Mouse (Mus musculus): ENCODE measurements at regions not wholly inside any gene's neighbourhood (a gene's known extent, or its start where the extent isn't known, plus 50 kb on each side); places are given as distances from the start of the nearest gene placed in this dataset.

GRCm38 (mm10) chr6:31995977-31996376, 54.1 kb upstream of the 1700012A03Rik start:
- 81% methylated on average over 7 of the region's 7 CpGs for WGBS
- H3K27me3 ChIP-seq (replicated peaks), result no peaks in the 10 kb centered on the region
- no peak overlapping the region for H3K4me2 ChIP-seq
- no peaks in the 10 kb centered on the region for H3K4me1 ChIP-seq (replicated peaks)
- ATAC-seq (ENCODE audit: insufficient number of reproducible peaks, low FRiP score), result no peak
- H3K4me3 ChIP-seq, result no peak overlapping the region
- H3K36me3 ChIP-seq, result no peaks in the 10 kb centered on the region
- H3K9ac ChIP-seq, result no peak overlapping the region
- no peak overlapping the region for H3K27ac ChIP-seq (ENCODE audit: poor library complexity, severe bottlenecking)
- H3K9me3 ChIP-seq (replicated peaks), result no peaks in the 10 kb centered on the region

DNA sequence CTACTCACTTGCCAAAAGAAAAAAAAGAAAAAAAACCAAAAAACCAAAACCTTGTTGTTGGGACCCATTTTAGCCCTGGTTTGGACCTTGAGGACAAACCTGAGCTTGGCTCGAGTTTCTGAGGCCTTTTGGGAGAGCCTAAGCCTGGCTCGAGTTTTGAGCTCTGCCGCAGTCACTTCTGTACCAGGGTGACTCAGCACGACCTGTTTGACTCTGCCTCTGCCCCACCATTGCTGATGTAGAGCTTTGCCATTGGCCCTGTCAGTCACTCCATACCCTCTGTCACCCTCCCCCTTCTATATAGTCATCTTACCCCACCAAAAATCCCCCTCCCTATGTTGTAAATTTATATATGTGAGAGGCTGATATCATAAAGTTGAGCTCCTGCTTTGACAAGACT, 54.8 kb upstream of the 1700012A03Rik start:
- H3K36me3 ChIP-seq, result no peaks in the 10 kb centered on the region
- H3K9ac ChIP-seq, result no peak overlapping the region
- no peaks in the 10 kb centered on the region for H3K9me3 ChIP-seq (replicated peaks)
- H3K27me3 ChIP-seq (replicated peaks), result no peaks in the 10 kb centered on the region
- no peak overlapping the region for H3K27ac ChIP-seq (ENCODE audit: poor library complexity, severe bottlenecking)
- H3K4me3 ChIP-seq, result no peak overlapping the region
- no peaks in the 10 kb centered on the region for H3K4me1 ChIP-seq (replicated peaks)
- 58% methylated on average over 4 of the region's 4 CpGs for WGBS
- ATAC-seq (ENCODE audit: insufficient number of reproducible peaks, low FRiP score), result no peak
- no peak overlapping the region for H3K4me2 ChIP-seq

GRCm38 (mm10) chr6:31985698-31986097, 64.3 kb upstream of the 1700012A03Rik start:
- no peak for ATAC-seq (ENCODE audit: insufficient number of reproducible peaks, low FRiP score)
- H3K36me3 ChIP-seq, result no peaks in the 10 kb centered on the region
- H3K4me3 ChIP-seq, result no peak overlapping the region
- WGBS, result 34% methylated on average over 3 of the region's 3 CpGs
- H3K9me3 ChIP-seq (replicated peaks), result no peaks in the 10 kb centered on the region
- no peaks in the 10 kb centered on the region for H3K27me3 ChIP-seq (replicated peaks)
- no peak overlapping the region for H3K4me2 ChIP-seq
- no peak overlapping the region for H3K27ac ChIP-seq (ENCODE audit: poor library complexity, severe bottlenecking)
- H3K4me1 ChIP-seq (replicated peaks), result no peaks in the 10 kb centered on the region
- no peak overlapping the region for H3K9ac ChIP-seq

GRCm38 (mm10) chr6:31976705-31977104, 73.3 kb upstream of the 1700012A03Rik start:
- H3K27ac ChIP-seq (ENCODE audit: poor library complexity, severe bottlenecking), result no peak overlapping the region

DNA sequence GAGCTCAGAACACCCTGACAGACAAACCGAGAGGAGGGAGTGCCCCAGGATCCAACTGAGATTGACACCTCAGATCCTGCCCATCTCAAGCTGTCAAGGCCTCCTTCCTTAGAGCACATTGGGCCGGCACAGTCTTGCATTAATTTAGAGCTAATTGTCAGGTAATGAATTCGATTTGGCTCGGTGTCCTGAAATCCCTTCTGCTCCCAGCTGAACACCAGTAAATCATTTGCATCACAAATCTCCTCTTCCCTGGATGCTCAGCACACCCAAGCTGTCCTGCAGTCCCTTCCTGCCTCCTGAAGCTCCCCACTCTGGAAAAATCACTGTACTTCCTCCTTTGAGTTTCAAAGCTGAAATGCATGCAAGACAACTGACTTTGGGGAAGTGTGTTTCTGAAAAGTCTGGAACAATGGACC, 102.0 kb upstream of the 1700012A03Rik start:
- H3K4me2 ChIP-seq, result no peak overlapping the region
- H3K27ac ChIP-seq (ENCODE audit: poor library complexity, severe bottlenecking), result no peak overlapping the region
- H3K9me3 ChIP-seq (replicated peaks), result no peaks in the 10 kb centered on the region
- no peaks in the 10 kb centered on the region for H3K36me3 ChIP-seq
- no peak overlapping the region for H3K4me3 ChIP-seq
- H3K4me1 ChIP-seq (replicated peaks), result no peaks in the 10 kb centered on the region; the same call in 1 of the 2 replicates
- H3K27me3 ChIP-seq (replicated peaks), result no peaks in the 10 kb centered on the region
- 25% methylated on average over 4 of the region's 4 CpGs for WGBS
- no peak overlapping the region for H3K9ac ChIP-seq
- no peak for ATAC-seq (ENCODE audit: insufficient number of reproducible peaks, low FRiP score)

More at GRCm38 (mm10) chr6:31976705-31977104, 73.3 kb upstream of the 1700012A03Rik start:
- 82% methylated on average over 6 of the region's 6 CpGs for WGBS
- no peaks in the 10 kb centered on the region for H3K27me3 ChIP-seq (replicated peaks)
- H3K4me2 ChIP-seq, result no peak overlapping the region
- ATAC-seq (ENCODE audit: insufficient number of reproducible peaks, low FRiP score), result no peak
- no peak overlapping the region for H3K9ac ChIP-seq
- H3K36me3 ChIP-seq, result no peaks in the 10 kb centered on the region
- H3K9me3 ChIP-seq (replicated peaks), result no peaks in the 10 kb centered on the region; the same call in 1 of the 2 replicates
- H3K4me1 ChIP-seq (replicated peaks), result no peaks in the 10 kb centered on the region
- no peak overlapping the region for H3K4me3 ChIP-seq

DNA sequence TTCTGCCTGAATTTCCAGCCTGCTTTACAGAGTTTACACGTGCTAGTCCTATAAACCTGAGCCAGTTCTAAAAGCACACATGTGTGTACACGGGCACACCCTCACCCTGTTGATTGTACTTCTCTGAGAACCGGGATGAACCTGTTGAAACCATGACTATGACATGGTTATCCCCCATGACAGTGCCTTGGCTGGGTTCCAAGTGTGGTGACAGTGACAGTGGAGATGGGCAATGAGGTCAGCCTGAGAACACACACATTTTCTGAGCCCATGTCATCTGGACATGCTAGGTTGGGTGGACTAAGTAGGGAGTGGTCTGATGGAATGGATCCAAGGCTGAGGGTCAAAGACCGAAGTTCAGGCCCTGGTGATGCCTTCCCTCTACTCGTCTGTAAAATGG, 103.5 kb upstream of the 1700012A03Rik start:
- no peaks in the 10 kb centered on the region for H3K36me3 ChIP-seq
- no peaks in the 10 kb centered on the region for H3K9me3 ChIP-seq (replicated peaks)
- no peak overlapping the region for H3K9ac ChIP-seq
- no peaks in the 10 kb centered on the region; the same call in 1 of the 2 replicates for H3K4me1 ChIP-seq (replicated peaks)
- H3K4me2 ChIP-seq, result no peak overlapping the region
- no peak for ATAC-seq (ENCODE audit: insufficient number of reproducible peaks, low FRiP score)
- no peak overlapping the region for H3K27ac ChIP-seq (ENCODE audit: poor library complexity, severe bottlenecking)
- H3K4me3 ChIP-seq, result no peak overlapping the region
- no peaks in the 10 kb centered on the region for H3K27me3 ChIP-seq (replicated peaks)
- WGBS, result 76% methylated on average over 5 of the region's 5 CpGs

DNA sequence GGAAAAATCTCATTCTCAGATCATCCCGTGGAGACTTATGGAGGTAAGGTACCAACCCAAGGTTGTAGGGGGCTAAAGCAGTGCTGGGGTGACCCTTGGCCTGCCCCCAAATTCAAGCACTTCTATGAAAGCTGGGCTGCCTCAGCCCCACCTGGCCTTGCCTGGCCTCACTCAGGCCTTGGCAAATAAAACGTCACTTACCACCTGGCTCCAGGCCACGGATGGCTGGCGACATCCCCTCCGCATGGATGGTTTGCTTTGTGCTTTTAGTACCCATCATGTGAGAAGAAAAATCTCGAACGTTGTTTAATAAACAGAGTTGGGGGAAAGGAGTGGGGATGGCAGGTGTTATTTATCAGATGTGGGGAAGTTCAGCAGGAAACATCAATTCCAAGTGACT, 104.7 kb upstream of the 1700012A03Rik start:
- H3K27me3 ChIP-seq (replicated peaks), result no peaks in the 10 kb centered on the region
- H3K9me3 ChIP-seq (replicated peaks), result no peaks in the 10 kb centered on the region
- H3K4me1 ChIP-seq (replicated peaks), result no peaks in the 10 kb centered on the region; the same call in 1 of the 2 replicates
- no peak overlapping the region for H3K4me2 ChIP-seq
- no peak overlapping the region for H3K4me3 ChIP-seq
- H3K9ac ChIP-seq, result no peak overlapping the region
- no peaks in the 10 kb centered on the region for H3K36me3 ChIP-seq
- 79% methylated on average over 7 of the region's 7 CpGs for WGBS
- H3K27ac ChIP-seq (ENCODE audit: poor library complexity, severe bottlenecking), result no peak overlapping the region
- ATAC-seq (ENCODE audit: insufficient number of reproducible peaks, low FRiP score), result no peak

DNA sequence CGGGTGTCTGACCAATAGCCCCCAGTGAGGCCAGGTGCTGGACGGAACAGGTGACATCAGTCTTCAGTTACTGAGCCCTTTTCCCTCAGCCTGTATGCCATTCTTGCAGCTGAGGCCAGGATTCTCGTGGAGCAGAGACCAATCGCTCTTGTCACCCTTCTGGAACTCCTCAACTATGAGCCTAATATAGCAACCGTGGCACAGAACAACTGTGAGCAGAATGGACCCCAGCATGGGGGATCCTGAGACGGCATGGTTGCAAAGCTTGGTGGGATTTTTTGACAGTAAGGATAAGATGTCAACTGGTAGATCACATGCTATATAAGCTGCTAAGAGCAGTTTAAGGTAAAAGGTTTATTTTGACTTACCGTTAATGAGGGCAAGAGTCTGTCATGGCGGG, 105.5 kb upstream of the 1700012A03Rik start:
- no peak for ATAC-seq (ENCODE audit: insufficient number of reproducible peaks, low FRiP score)
- no peak overlapping the region for H3K9ac ChIP-seq
- H3K4me2 ChIP-seq, result no peak overlapping the region
- no peak overlapping the region for H3K27ac ChIP-seq (ENCODE audit: poor library complexity, severe bottlenecking)
- H3K9me3 ChIP-seq (replicated peaks), result no peaks in the 10 kb centered on the region
- 71% methylated on average over 8 of the region's 8 CpGs for WGBS
- H3K36me3 ChIP-seq, result no peaks in the 10 kb centered on the region
- no peak overlapping the region for H3K4me3 ChIP-seq
- H3K27me3 ChIP-seq (replicated peaks), result no peaks in the 10 kb centered on the region
- no peaks in the 10 kb centered on the region; the same call in 1 of the 2 replicates for H3K4me1 ChIP-seq (replicated peaks)

DNA sequence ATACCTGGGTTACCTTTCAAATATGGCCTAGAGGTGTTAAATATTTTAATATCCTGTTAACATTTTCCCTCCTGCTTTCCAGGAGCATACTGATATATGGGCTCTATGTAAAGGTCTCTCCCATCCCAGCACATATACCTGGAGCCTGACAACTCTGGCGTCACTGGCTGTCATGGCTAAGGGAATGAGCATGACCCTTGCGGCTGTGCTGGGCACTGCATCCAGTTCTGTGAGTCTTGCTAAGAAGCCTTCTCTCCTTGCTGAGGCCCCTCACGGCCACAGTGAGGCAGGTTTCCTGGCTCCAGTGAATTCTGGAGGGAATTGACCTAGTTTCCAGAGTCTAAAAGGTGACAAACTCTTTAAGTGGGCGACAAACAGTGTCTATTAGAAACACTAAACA, 107.3 kb upstream of the 1700012A03Rik start:
- ATAC-seq (ENCODE audit: insufficient number of reproducible peaks, low FRiP score), result no peak
- 49% methylated on average over 4 of the region's 4 CpGs for WGBS

GRCm38 (mm10) chr6:31938216-31938814, 111.7 kb upstream of the 1700012A03Rik start:
- Histone ChIP-seq H3K27me3 (replicated peaks) (peaks cover 24% of the 10 kb centered on the region; the same call in 1 of the 2 replicates), H3K4me3 (peak overlapping the region; percentile 51), H3K36me3 (no peaks in the 10 kb centered on the region), H3K27ac (ENCODE audit: poor library complexity, severe bottlenecking) (no peak overlapping the region), H3K9ac (peak overlapping the region; percentile 57), H3K4me2 (peak overlapping the region; percentile 93), H3K4me1 (replicated peaks) (0 out of 2 replicates have a peak, but pooled peaks cover 6% of the 10 kb centered on the region), H3K9me3 (replicated peaks) (no peaks in the 10 kb centered on the region)
- no peak for ATAC-seq (ENCODE audit: insufficient number of reproducible peaks, low FRiP score)
- 8% methylated on average over 20 of the region's 20 CpGs for WGBS

More for the DNA sequence above, 107.3 kb upstream of the 1700012A03Rik start:
- no peaks in the 10 kb centered on the region for H3K9me3 ChIP-seq (replicated peaks)
- H3K4me1 ChIP-seq (replicated peaks), result peaks cover 6% of the 10 kb centered on the region; the same call in 1 of the 2 replicates
- H3K4me3 ChIP-seq, result no peak overlapping the region
- no peaks in the 10 kb centered on the region for H3K36me3 ChIP-seq
- H3K27ac ChIP-seq (ENCODE audit: poor library complexity, severe bottlenecking), result no peak overlapping the region
- H3K27me3 ChIP-seq (replicated peaks), result peaks cover 5% of the 10 kb centered on the region; the same call in 1 of the 2 replicates
- no peak overlapping the region for H3K9ac ChIP-seq
- no peak overlapping the region for H3K4me2 ChIP-seq

GRCm38 (mm10) chr6:31937146-31937545, 112.9 kb upstream of the 1700012A03Rik start:
- ATAC-seq (ENCODE audit: insufficient number of reproducible peaks, low FRiP score), result no peak
- Histone ChIP-seq H3K4me3 (no peak overlapping the region), H3K27me3 (replicated peaks) (peaks cover 24% of the 10 kb centered on the region; the same call in 1 of the 2 replicates), H3K9me3 (replicated peaks) (no peaks in the 10 kb centered on the region), H3K27ac (ENCODE audit: poor library complexity, severe bottlenecking) (no peak overlapping the region), H3K36me3 (no peaks in the 10 kb centered on the region), H3K4me2 (no peak overlapping the region), H3K9ac (no peak overlapping the region), H3K4me1 (replicated peaks) (0 out of 2 replicates have a peak, but pooled peaks cover 6% of the 10 kb centered on the region)
- WGBS, result 81% methylated on average over 12 of the region's 12 CpGs

DNA sequence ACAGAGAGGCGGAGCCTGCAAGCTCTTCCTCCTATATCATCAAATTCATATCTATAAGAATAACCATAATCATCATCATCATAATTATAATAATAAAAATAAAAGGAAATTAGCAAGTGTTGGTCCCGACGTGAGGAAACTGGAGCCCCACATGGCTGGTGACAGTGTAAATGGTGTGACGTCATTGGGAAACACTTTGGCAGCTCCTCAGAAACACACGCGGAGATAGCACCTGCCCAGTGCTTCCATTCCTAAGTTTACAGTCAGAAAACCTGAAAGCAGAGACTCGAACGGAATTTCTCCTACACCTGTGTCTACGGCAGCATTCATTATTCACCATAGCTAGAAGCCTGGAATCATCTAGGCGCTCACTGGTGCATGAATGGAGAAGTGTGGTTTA, 115.2 kb upstream of the 1700012A03Rik start:
- peaks cover 24% of the 10 kb centered on the region; the same call in 1 of the 2 replicates for H3K27me3 ChIP-seq (replicated peaks)
- H3K4me1 ChIP-seq (replicated peaks), result 0 out of 2 replicates have a peak, but pooled peaks cover 6% of the 10 kb centered on the region
- H3K36me3 ChIP-seq, result no peaks in the 10 kb centered on the region
- ATAC-seq (ENCODE audit: insufficient number of reproducible peaks, low FRiP score), result no peak
- H3K27ac ChIP-seq (ENCODE audit: poor library complexity, severe bottlenecking), result no peak overlapping the region
- H3K4me2 ChIP-seq, result no peak overlapping the region
- H3K9me3 ChIP-seq (replicated peaks), result no peaks in the 10 kb centered on the region
- H3K4me3 ChIP-seq, result no peak overlapping the region
- no peak overlapping the region for H3K9ac ChIP-seq
- 78% methylated on average over 10 of the region's 10 CpGs for WGBS
